Mouse (Mus musculus) gastrocnemius, postnatal 4 days (tissue): ENCODE measurements at regions not wholly inside any gene's neighbourhood (a gene's known extent, or its start where the extent isn't known, plus 50 kb on each side); places are given as distances from the start of the nearest gene placed in this dataset.

Experiments
- DNase-seq, 2 experiments: peaks; one replicate each; pipeline ENCODE4 v3.0.0; 2021 to 2022; ENCODE audit warnings: low spot score in 2 of 2, mixed read lengths in 2 of 2

GRCm38 (mm10) chr13:102122341-102122740 is 354.3 kb upstream of the Pik3r1 start:
- no peak for DNase-seq

- no peak for DNase-seq
These were observed 360.0 kb upstream of the Pik3r1 start for GRCm38 (mm10) chr13:102127933-102128430.

- DNase-seq: no peak
These were observed 363.4 kb upstream of the Pik3r1 start for GRCm38 (mm10) chr13:102131459-102131858.

GRCm38 (mm10) chr13:102132154-102132553 is 364.1 kb upstream of the Pik3r1 start:
- no peak for DNase-seq

- no peak for DNase-seq
These were observed 364.7 kb upstream of the Pik3r1 start for GRCm38 (mm10) chr13:102132696-102133095.

- no peak for DNase-seq
These were observed 367.2 kb upstream of the Pik3r1 start for GRCm38 (mm10) chr13:102135210-102135609.

- no peak for DNase-seq
These were observed 375.0 kb upstream of the Pik3r1 start for GRCm38 (mm10) chr13:102142986-102143385.

- no peak for DNase-seq
These were observed 375.8 kb upstream of the Pik3r1 start for GRCm38 (mm10) chr13:102143848-102144247.

- no peak for DNase-seq
These were observed 380.0 kb upstream of the Pik3r1 start for GRCm38 (mm10) chr13:102148039-102148438.

- no peak for DNase-seq
These were observed 386.0 kb upstream of the Pik3r1 start for GRCm38 (mm10) chr13:102153785-102154608.

GRCm38 (mm10) chr13:102154609-102154899 is 386.5 kb upstream of the Pik3r1 start:
- DNase-seq: no peak

GRCm38 (mm10) chr13:102157369-102158130 is 389.5 kb upstream of the Pik3r1 start:
- no peak for DNase-seq

GRCm38 (mm10) chr13:102173382-102174234 is 405.6 kb upstream of the Pik3r1 start:
- DNase-seq: no peak

GRCm38 (mm10) chr13:102174431-102174830 is 406.4 kb upstream of the Pik3r1 start:
- DNase-seq: no peak

- DNase-seq: no peak
These were observed 406.9 kb upstream of the Pik3r1 start for GRCm38 (mm10) chr13:102174896-102175295.

GRCm38 (mm10) chr13:102175406-102175805 is 407.4 kb upstream of the Pik3r1 start:
- DNase-seq: no peak

GRCm38 (mm10) chr13:102176456-102176855 is 408.4 kb upstream of the Pik3r1 start:
- DNase-seq: no peak

GRCm38 (mm10) chr13:102194716-102195115 is 426.7 kb upstream of the Pik3r1 start:
- DNase-seq: no peak

- no peak for DNase-seq
These were observed 434.3 kb upstream of the Pik3r1 start for GRCm38 (mm10) chr13:102202301-102202700.

- no peak for DNase-seq
These were observed 450.5 kb upstream of the Pik3r1 start for GRCm38 (mm10) chr13:102218486-102218885.

GRCm38 (mm10) chr13:102231048-102231447 is 462.3 kb upstream of the Cd180 start:
- DNase-seq: no peak
